ENCODE assay signal across 10 mouse cellular contexts in genomic region chr1:75277195-75278188, GRCm38 (mm10). TPM values are rescaled to one million over a fixed set of nuclear protein-coding genes. Genes with fewer than 3 reads are reported as not detected.
DNase-seq lines count a peak whose midpoint lies in the region; ATAC-seq lines count a peak whose summit lies in the region.
"Had no signal": no experiment of that assay in that cellular context is flagged by ENCODE, and none has a peak within 500 bp of the region (broad histone marks: within the 10 kb centered on the region; RNA-seq: fewer than 3 reads in every experiment).

No protein-coding gene starts in this region.

- peak overlapping the region; percentile 29 for H3K4me3 ChIP-seq in forebrain, embryonic 12.5 days (replicated peaks)
- no peak overlapping the region for H3K4me3 ChIP-seq in liver, embryonic 13.5 days (replicated peaks)
- H3K4me3 ChIP-seq: heart, adult 2 months had no signal

- peaks cover 53% of the 10 kb centered on the region for H3K27me3 ChIP-seq in forebrain, embryonic 12.5 days
- peaks cover 29% of the 10 kb centered on the region for H3K27me3 ChIP-seq in liver, embryonic 13.5 days

- no peak for ATAC-seq in CD4-positive, CD25-positive, alpha-beta regulatory T cell, adult 4 months
- ATAC-seq in forebrain, embryonic 12.5 days (ENCODE audit: low FRiP score) = peak; percentile 41; the same call in 1 of the 2 replicates
- no peak for ATAC-seq in liver, embryonic 13.5 days (ENCODE audit: low read depth)

- 1% methylated on average over 23 of the region's 23 CpGs for WGBS in forebrain, embryonic 12.5 days
- 8% methylated on average over 23 of the region's 23 CpGs for WGBS in liver, embryonic 13.5 days (ENCODE audit: insufficient replicate concordance)

- peak overlapping the region; percentile 46 for H3K4me2 ChIP-seq in forebrain, embryonic 12.5 days
- no peak overlapping the region for H3K4me2 ChIP-seq in liver, embryonic 13.5 days

- H3K9ac ChIP-seq in forebrain, embryonic 12.5 days = no peak overlapping the region
- no peak overlapping the region for H3K9ac ChIP-seq in liver, embryonic 13.5 days

- peaks cover 4% of the 10 kb centered on the region; the same call in 1 of the 2 replicates for H3K9me3 ChIP-seq in forebrain, embryonic 12.5 days
- no peaks in the 10 kb centered on the region for H3K9me3 ChIP-seq in liver, embryonic 13.5 days (replicated peaks)

- DNase-seq in CD4-positive, CD25-positive, alpha-beta regulatory T cell, adult 2 months (ENCODE audit: low read depth, low spot score) = peak; percentile 33
- DNase-seq in right cerebral cortex, postnatal 4 days = peak; percentile 35
- DNase-seq in right cerebral cortex, postnatal 36 days (ENCODE audit: low spot score in 2 of 2) = no peak
- DNase-seq in liver, embryonic 13.5 days = peak; percentile 16
- peak; percentile 63 for DNase-seq in ovary, postnatal 36 days (ENCODE audit: low spot score)
- no peak for DNase-seq in layer of hippocampus, adult 9-11 months

- peaks cover 7% of the 10 kb centered on the region; the same call in 1 of the 2 replicates for H3K4me1 ChIP-seq in forebrain, embryonic 12.5 days
- no peaks in the 10 kb centered on the region for H3K4me1 ChIP-seq in liver, embryonic 13.5 days (replicated peaks)

- H3K36me3 ChIP-seq in forebrain, embryonic 12.5 days (replicated peaks) = no peaks in the 10 kb centered on the region
- H3K36me3 ChIP-seq in liver, embryonic 13.5 days = no peaks in the 10 kb centered on the region

- H3K27ac ChIP-seq in forebrain, embryonic 12.5 days = no peak overlapping the region
- no peak overlapping the region for H3K27ac ChIP-seq in liver, embryonic 13.5 days
- H3K27ac ChIP-seq: heart, adult 2 months had no signal

RNA-seq across cellular contexts. Expression of gene Resp18, which starts 0.7 kb away (rescaled TPM):
- polyA plus RNA-seq in CD4-positive, CD25-positive, alpha-beta regulatory T cell, adult 4 months (2017; shearing (Covaris generic)) = not detected
- 29.2 and 32.8 TPM in 2 replicates for polyA plus RNA-seq in forebrain, embryonic 12.5 days (2016; fragmentation: Nextera tagmentation; extraction: Ambion mirVana)
- not detected in 2 replicates for polyA plus RNA-seq in liver, embryonic 13.5 days (2015; fragmentation: Nextera tagmentation; extraction: Ambion mirVana)

RNA-seq across cellular contexts. Expression of gene Ptprn, which starts 13.2 kb away (rescaled TPM):
- polyA plus RNA-seq in CD4-positive, CD25-positive, alpha-beta regulatory T cell, adult 4 months (2017; shearing (Covaris generic)) = under 1 TPM; 0.22 to 0.61 TPM
- 6.8 and 7.5 TPM in 2 replicates for polyA plus RNA-seq in forebrain, embryonic 12.5 days (2016; fragmentation: Nextera tagmentation; extraction: Ambion mirVana)
- polyA plus RNA-seq in liver, embryonic 13.5 days (2015; fragmentation: Nextera tagmentation; extraction: Ambion mirVana) = 0.17 and 0.24 TPM in 2 replicates

RNA-seq across cellular contexts. Expression of gene Dnpep, which starts 40.3 kb away (rescaled TPM):
- 10 to 100 TPM; 56.0 to 90.5 TPM for polyA plus RNA-seq in CD4-positive, CD25-positive, alpha-beta regulatory T cell, adult 4 months (2017; shearing (Covaris generic))
- 137 and 140 TPM in 2 replicates for polyA plus RNA-seq in forebrain, embryonic 12.5 days (2016; fragmentation: Nextera tagmentation; extraction: Ambion mirVana)
- polyA plus RNA-seq in liver, embryonic 13.5 days (2015; fragmentation: Nextera tagmentation; extraction: Ambion mirVana) = 53.1 and 58.0 TPM in 2 replicates

RNA-seq across cellular contexts. Expression of gene Dnajb2, which starts 41.3 kb away (rescaled TPM):
- polyA plus RNA-seq in CD4-positive, CD25-positive, alpha-beta regulatory T cell, adult 4 months (2017; shearing (Covaris generic)) = 10 to 100 TPM in 1 of 2 experiments, 1 to 10 TPM in 1; 10.0 to 10.3 TPM
- 38.1 and 41.5 TPM in 2 replicates for polyA plus RNA-seq in forebrain, embryonic 12.5 days (2016; fragmentation: Nextera tagmentation; extraction: Ambion mirVana)
- polyA plus RNA-seq in liver, embryonic 13.5 days (2015; fragmentation: Nextera tagmentation; extraction: Ambion mirVana) = 31.2 and 34.7 TPM in 2 replicates

RNA-seq across cellular contexts. Expression of gene A630095N17Rik, which starts 45.6 kb away (rescaled TPM):
- not detected for polyA plus RNA-seq in CD4-positive, CD25-positive, alpha-beta regulatory T cell, adult 4 months (2017; shearing (Covaris generic))
- polyA plus RNA-seq in forebrain, embryonic 12.5 days (2016; fragmentation: Nextera tagmentation; extraction: Ambion mirVana) = not detected in 2 replicates
- not detected in 2 replicates for polyA plus RNA-seq in liver, embryonic 13.5 days (2015; fragmentation: Nextera tagmentation; extraction: Ambion mirVana)
- polyA plus RNA-seq: heart, adult 2 months; small intestine, adult 2 months had no signal

Comparison
In these comparisons a context has a peak if more than half of its experiments do, and no peak if none do; other contexts are left out.
1. DNase-seq: peak in CD4-positive, CD25-positive, alpha-beta regulatory T cell, adult 2 months (single experiment), right cerebral cortex, postnatal 4 days (single experiment), liver, embryonic 13.5 days (single experiment) and ovary, postnatal 36 days (single experiment); none in right cerebral cortex, postnatal 36 days (0 of 2) and layer of hippocampus, adult 9-11 months (single experiment).
2. RNA of gene Resp18, which starts 0.7 kb away (polyA plus RNA-seq): 29.2 to 32.8 TPM in forebrain, embryonic 12.5 days; not detected in liver, embryonic 13.5 days and not detected in CD4-positive, CD25-positive, alpha-beta regulatory T cell, adult 4 months; every median in the first group is over 10 times any median in the second.